Mouse (Mus musculus) liver (tissue): ENCODE data around the gene Pmvk.

ENCODE experiments used
- DNase-seq: peaks from one replicate; pipeline ENCODE4 v3.0.0-alpha.2; 2020; ENCODE audit warnings: mixed read lengths

Gene Pmvk

GRCm38 (mm10) chr3:89454401-89455177 is at the start of gene Pmvk:
TSS of gene Pmvk (plus strand) at chr3:89454541.
- no peak for DNase-seq

GRCm38 (mm10) chr3:89406887-89407286 is 47.5 kb upstream of the Pmvk start:
- no peak for DNase-seq

- DNase-seq: no peak
These were observed 45.9 kb upstream of the Pmvk start for GRCm38 (mm10) chr3:89408448-89408847.

- no peak for DNase-seq
These were observed 44.6 kb upstream of the Pmvk start for GRCm38 (mm10) chr3:89409701-89410100.

- no peak for DNase-seq
These were observed 43.5 kb upstream of the Pmvk start for GRCm38 (mm10) chr3:89410864-89411263.

- peak; percentile 96 for DNase-seq
These were observed 42.6 kb upstream of the Pmvk start, which contains the start of gene Flad1 for GRCm38 (mm10) chr3:89411490-89412393. TSS of gene Flad1 (minus strand) at chr3:89411870.

GRCm38 (mm10) chr3:89416158-89416557 is 38.2 kb upstream of the Pmvk start:
- no peak for DNase-seq

- DNase-seq: no peak
These were observed 37.2 kb upstream of the Pmvk start for GRCm38 (mm10) chr3:89417131-89417530.

GRCm38 (mm10) chr3:89417840-89418169 is 36.5 kb upstream of the Pmvk start:
- no peak for DNase-seq

- DNase-seq: peak; percentile 95
These were observed 36.0 kb upstream of the Pmvk start, which contains the start of the genes Cks1b and Shc1 for GRCm38 (mm10) chr3:89418170-89418860. TSS of gene Cks1b (minus strand) at chr3:89418383. TSS of gene Shc1 (plus strand) at chr3:89418443.

- peak; percentile 87 for DNase-seq
These were observed 35.5 kb upstream of the Pmvk start for GRCm38 (mm10) chr3:89418861-89419250.

- DNase-seq: peak; percentile 38
These were observed 34.8 kb upstream of the Pmvk start for GRCm38 (mm10) chr3:89419571-89419970.

GRCm38 (mm10) chr3:89419981-89420380 is 34.4 kb upstream of the Pmvk start:
- DNase-seq: no peak

GRCm38 (mm10) chr3:89420421-89420820 is 33.9 kb upstream of the Pmvk start:
- DNase-seq: no peak

- peak; percentile 92 for DNase-seq
These were observed 33.2 kb upstream of the Pmvk start for GRCm38 (mm10) chr3:89421002-89421774.

GRCm38 (mm10) chr3:89421810-89422473 is 32.4 kb upstream of the Pmvk start:
- peak; percentile 28 for DNase-seq

GRCm38 (mm10) chr3:89422556-89423205 is 31.7 kb upstream of the Pmvk start:
- DNase-seq: no peak

- DNase-seq: peak; percentile 76
These were observed 29.8 kb upstream of the Pmvk start for GRCm38 (mm10) chr3:89424416-89425140.

GRCm38 (mm10) chr3:89425141-89425525 is 29.2 kb upstream of the Pmvk start:
- no peak for DNase-seq

- peak; percentile 48 for DNase-seq
These were observed 28.5 kb upstream of the Pmvk start for GRCm38 (mm10) chr3:89425876-89426275.
